Mouse (Mus musculus) right cerebral cortex, postnatal 10 days (tissue): Measurements from ENCODE around the gene Slc36a4.
A peak's percentile ranks its signal among the peaks of the same experiment; 100 is the strongest.

Experiments
- DNase-seq, 2 experiments: peaks; one replicate each; pipeline ENCODE4 v3.0.0; 2021; ENCODE audit warnings: low spot score in 2 of 2

Gene Slc36a4

DNA sequence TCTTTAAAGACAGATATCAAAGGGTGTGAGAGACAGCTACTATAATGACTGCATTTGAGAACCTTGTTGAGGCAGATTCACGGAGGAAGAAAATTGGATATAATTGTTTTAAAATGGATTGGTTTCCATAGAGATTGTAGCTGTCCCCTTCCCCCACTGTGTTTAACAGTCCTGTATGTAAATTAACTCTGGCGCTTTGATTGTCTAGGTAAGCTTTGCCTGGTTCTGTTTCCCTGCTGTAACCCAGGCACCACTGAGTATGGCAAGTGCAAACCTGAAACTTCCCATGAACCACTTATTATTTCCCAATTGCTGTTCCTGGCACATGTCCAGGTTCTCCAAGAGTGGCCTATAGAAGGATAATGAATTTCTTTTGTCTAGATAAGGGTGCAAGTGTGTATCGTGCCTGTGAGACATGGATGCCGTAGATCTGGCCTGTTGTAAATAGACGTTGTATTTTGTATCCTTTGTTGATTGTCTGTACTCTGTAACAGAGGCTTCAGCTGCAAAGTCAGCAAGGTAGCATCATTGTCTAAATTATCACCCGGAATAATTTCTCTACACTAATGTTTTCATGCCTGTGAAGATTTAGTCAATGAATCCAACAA lies 11.8 kb downstream of the Slc36a4 start:
- peak in 1 of 2 experiments; percentile 18 for DNase-seq

DNA sequence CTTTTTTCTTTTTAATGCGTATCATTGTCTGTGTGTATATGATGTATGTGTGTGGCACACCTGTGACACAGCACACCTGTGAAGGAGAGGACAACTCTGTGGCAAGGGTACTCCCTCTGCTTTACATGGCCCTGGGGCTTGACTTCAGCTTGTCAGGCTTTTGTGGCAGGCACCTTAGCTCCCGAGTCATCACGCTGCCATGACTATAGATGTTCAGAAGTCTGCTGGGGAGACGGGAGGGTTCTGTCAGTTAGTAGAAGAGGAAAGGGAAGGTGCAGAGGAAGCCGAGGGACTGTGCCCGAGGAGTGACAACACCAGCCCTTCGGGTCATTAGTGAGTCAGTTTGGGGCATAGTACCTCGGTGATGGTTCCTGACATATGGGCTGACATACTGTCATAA lies 13.0 kb downstream of the Slc36a4 start:
- peak in 1 of 2 experiments; percentile 9 for DNase-seq

DNA sequence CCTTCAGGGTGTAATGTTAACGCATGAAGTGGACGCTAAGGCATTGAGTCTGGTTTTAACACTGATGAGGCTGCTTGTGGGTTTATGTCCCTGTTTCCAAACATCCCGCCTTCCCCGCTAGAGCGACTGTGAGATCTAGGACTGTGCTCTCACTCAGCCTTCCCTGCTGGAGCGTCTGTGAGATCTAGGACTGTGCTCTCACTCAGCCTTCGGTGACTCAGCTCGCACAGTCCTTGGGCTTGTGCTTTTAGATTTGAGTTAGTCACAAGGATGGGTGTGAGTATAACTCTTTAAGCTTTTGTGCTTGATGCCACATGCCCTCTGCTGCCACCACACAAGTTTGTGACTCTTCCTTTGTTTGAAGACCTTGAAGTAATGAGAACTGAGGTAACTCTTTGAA lies 17.6 kb downstream of the Slc36a4 start:
- DNase-seq = no peak

DNA sequence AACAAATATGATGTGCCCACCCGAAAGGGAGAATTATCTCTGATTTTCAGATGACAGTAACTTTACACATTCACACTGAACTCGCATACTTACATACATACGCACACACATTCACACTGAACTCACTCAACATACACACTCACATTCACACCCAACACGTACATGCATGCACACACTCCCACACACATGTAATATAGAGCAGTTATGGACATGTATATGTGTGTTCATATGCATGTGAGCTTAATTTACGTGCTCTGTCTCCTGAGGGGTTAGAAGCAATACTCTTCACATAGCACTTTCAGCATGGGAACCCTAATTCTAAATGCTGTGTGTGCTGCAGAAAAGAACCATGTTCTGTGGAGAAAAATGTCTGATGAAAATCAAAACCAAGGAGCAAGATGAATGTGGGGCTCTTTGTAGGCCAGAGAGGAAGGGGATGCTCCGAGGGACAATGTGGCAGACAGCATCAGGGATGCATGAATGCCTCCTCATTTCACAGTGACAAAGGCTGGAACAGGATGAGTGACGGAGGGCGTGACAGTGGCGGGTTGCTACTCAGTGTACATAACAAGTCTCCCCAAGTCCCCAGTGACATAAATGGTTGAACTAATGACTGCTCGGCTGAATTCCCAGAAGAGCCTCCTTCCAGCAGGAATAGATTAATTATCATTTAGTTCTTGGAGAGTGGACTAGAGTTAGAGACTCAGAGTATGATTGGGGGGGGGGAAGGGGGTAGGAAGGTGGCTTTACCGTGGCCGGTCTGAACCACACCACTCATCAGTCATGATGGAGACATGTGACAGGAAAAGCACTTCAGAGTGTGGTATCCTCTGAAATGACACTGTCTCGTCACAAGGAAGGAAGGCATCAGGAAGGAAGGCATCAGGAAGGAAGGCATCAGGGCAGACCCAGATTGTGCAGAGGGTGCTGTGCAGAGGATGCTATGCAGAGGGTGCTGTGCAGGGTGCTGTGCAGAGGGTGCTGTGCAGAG lies 22.5 kb downstream of the Slc36a4 start:
- DNase-seq = no peak

- no peak for DNase-seq
Measured at GRCm38 (mm10) chr9:15734056-15734866, 24.7 kb downstream of the Slc36a4 start.

DNA sequence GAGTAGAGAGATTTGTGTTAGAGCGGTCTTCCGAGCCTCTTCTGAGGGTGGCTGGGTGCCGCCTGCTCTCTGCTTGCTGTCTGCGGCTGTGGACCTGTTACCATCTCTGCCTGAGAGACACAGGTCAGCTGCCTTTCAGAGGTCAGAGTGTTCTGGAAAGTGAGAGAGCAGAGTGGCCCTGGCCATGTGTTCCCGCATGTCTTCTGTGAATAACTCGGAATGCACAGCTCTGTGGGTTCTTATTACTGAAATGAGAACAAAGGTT lies 25.3 kb downstream of the Slc36a4 start:
- no peak for DNase-seq

DNA sequence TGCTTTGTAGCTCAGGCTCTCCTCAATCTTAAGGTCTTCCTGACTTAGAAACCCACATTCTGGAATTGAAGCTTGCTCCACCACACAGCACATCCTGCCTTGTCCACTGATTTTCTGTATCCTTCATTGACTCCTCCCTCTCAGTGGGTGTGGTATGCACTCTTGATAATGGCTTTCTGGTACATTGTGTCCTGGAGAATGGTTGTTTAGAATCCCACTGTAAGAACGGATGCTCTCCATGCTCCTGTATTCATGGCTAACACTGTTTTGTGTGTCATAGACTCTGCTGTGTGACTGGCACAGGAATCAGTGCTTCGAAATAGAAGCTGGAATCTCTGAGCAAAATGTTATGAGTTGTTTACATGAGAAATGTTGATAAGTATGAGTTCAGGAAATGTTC lies 28.0 kb downstream of the Slc36a4 start:
- no peak for DNase-seq

DNA sequence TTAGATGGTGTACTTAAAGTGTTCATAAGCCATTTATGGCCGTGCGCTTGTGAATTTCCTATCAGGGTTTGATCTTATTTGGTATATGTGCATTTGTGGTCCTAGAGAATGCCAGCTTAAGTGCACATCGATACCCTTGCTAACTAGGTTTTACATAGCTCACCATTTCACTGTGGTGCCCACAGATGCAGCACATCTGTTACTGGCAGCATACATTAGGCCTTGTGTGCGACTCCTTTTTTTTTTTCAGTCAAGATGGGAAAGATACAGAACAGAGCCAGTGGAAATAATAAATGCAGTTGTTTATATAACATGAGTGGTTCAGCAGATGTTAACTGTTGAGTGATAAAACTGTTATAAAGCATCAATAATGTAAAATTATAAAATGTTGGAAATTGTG lies 31.9 kb downstream of the Slc36a4 start:
- DNase-seq = no peak

DNA sequence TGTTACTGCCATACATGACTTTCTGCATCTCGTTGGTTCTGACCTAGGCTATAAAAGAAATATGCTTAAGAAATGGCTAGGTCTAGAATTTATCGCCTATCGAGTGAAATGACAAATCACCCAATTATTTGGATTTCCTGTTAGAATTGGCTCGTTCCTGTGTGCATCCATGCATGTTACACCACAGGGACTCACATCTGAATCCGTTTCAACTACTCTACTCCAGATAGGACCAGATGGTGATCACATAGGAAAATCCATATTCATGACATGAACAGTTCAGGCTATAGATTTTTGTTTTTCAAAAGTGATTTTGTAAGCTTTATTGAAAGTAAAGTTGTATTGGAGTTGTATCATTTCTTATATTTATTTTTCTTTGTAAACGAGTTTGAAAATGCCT lies 32.4 kb downstream of the Slc36a4 start:
- DNase-seq = no peak

- no peak for DNase-seq
Measured at GRCm38 (mm10) chr9:15745985-15746607, 36.6 kb downstream of the Slc36a4 start.

- no peak for DNase-seq
Measured at GRCm38 (mm10) chr9:15746636-15747035, 37.1 kb downstream of the Slc36a4 start.

DNA sequence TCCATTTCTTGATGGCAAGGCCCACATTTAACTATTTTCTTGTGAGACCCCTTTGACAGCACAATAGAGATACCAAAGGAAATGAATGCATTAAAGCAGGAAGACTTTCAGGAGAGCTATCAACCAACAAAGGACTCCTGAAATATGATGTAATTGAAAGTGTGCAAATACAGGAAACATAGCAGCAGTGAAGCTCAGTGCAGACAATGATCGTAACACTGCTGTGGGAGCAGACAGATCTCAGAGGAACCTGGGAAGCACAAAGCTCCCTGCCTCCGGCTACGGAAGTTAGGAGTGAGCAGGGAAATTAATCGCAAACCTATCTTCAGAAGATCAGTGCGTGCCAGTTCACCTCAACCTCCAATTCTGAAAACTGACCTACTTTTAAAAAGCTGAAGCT lies 38.8 kb downstream of the Slc36a4 start:
- DNase-seq = no peak

DNA sequence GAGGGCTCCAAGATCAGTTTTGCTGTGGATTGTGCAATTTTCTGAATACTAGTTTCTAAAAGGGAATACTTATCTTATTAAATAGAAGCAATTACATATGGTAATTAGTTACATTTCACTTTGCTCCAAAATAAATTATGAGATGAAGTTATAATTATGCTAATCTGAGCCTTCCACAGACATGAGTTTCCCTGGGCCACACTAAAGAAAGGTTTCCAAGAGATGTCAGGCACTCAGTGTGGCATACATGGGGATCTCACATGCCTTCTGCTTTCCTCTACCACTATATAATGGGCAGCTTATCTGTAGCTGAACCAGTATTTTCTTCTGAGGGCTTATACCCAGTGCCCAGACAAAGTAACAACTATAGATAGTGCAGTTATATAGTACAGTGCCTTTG lies 49.8 kb downstream of the Slc36a4 start:
- no peak for DNase-seq

- no peak for DNase-seq
Measured at GRCm38 (mm10) chr9:15766379-15766778, 56.8 kb downstream of the Slc36a4 start.

GRCm38 (mm10) chr9:15766821-15767220 lies 57.3 kb downstream of the Slc36a4 start:
- DNase-seq = no peak

GRCm38 (mm10) chr9:15772766-15773165 lies 63.2 kb downstream of the Slc36a4 start:
- no peak for DNase-seq

DNA sequence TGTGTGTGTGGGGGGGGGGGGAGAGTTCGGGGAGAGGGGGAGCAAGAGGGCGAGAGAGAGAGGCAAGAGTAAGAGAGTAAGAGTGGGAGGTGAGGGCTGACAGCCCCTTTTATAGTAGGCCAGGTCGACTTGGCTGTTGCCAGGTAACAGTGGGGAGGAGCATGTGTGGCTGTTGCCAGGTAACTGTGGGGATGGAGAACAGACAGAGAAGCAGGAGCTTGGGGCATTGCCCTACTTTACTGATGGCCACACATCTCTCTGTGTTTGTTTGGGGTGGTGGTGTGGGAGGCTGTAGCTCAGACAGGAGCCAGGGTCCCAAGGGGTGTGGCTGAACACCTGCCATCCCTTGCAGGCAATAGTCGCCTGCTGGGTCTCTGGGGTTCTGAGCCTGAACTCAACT lies 63.9 kb downstream of the Slc36a4 start:
- peak; percentile 31 to 43 for DNase-seq

- DNase-seq = no peak
Measured at GRCm38 (mm10) chr9:15774911-15775310, 65.4 kb downstream of the Slc36a4 start.

- no peak for DNase-seq
Measured at GRCm38 (mm10) chr9:15781936-15782335, 72.4 kb downstream of the Slc36a4 start.

DNA sequence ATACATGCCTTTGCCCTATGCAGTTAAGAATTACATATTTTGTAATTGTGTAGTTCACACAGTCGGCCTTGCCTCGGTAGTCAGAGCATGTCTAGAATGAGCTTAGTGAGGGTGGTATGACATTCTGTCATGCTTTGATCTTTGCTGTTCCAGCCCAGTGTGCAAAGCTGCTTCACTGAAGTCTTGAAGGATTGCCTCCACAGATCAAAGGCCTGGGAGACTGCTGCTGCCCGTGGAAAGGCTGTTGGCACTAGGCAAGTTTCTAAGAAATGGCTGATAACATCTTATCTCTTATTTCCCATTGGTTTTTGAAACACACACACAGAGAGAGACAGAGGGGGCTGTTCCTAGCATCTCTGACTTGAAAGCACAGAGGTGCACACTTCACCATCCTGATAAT lies 76.7 kb downstream of the Slc36a4 start:
- no peak for DNase-seq

GRCm38 (mm10) chr9:15786610-15787009 lies 77.1 kb downstream of the Slc36a4 start:
- DNase-seq = no peak

- no peak for DNase-seq
Measured at GRCm38 (mm10) chr9:15792076-15792475, 82.5 kb downstream of the Slc36a4 start.
